Mouse (Mus musculus) lung, postnatal 4 days (tissue): ENCODE measurements around the gene Cntln.

Experiments
- DNase-seq, 2 experiments: peaks; one replicate each; pipeline ENCODE4 v3.0.0; 2021

Cntln gene

GRCm38 (mm10) chr4:84884111-84884538 is at the start of gene Cntln:
Gene Cntln, plus strand, starts transcription at chr4:84884309.
- DNase-seq: peak; percentile 96 to 98

GRCm38 (mm10) chr4:84836979-84837378 is 47.1 kb upstream of the Cntln start:
- peak in 1 of 2 experiments; percentile 6 for DNase-seq

GRCm38 (mm10) chr4:84838545-84838944 is 45.6 kb upstream of the Cntln start:
- no peak for DNase-seq

- no peak for DNase-seq
Measured at GRCm38 (mm10) chr4:84839466-84839865, 44.6 kb upstream of the Cntln start.

- no peak for DNase-seq
Measured at GRCm38 (mm10) chr4:84857588-84857987, 26.5 kb upstream of the Cntln start.

- DNase-seq: peak in 1 of 2 experiments; percentile 49
Measured at GRCm38 (mm10) chr4:84876347-84876746, 7.8 kb upstream of the Cntln start.

GRCm38 (mm10) chr4:84883646-84884045 is 463 bp upstream of the Cntln start:
- DNase-seq: no peak

- peak; percentile 64 to 74 for DNase-seq
Measured at GRCm38 (mm10) chr4:84884539-84885270, 596 bp downstream of the Cntln start.

- DNase-seq: no peak
Measured at GRCm38 (mm10) chr4:84885271-84885540, 1.1 kb downstream of the Cntln start.

- no peak for DNase-seq
Measured at GRCm38 (mm10) chr4:84918393-84918792, 34.3 kb downstream of the Cntln start.

GRCm38 (mm10) chr4:84934342-84934929 is 50.3 kb downstream of the Cntln start:
- no peak for DNase-seq

- DNase-seq: no peak
Measured at GRCm38 (mm10) chr4:84942059-84942458, 58.0 kb downstream of the Cntln start.

GRCm38 (mm10) chr4:84942651-84943050 is 58.5 kb downstream of the Cntln start:
- DNase-seq: no peak

GRCm38 (mm10) chr4:84944100-84944499 is 60.0 kb downstream of the Cntln start:
- DNase-seq: no peak

- no peak for DNase-seq
Measured at GRCm38 (mm10) chr4:84946450-84946849, 62.3 kb downstream of the Cntln start.

GRCm38 (mm10) chr4:84976875-84977646 is 93.0 kb downstream of the Cntln start:
- no peak for DNase-seq

- no peak for DNase-seq
Measured at GRCm38 (mm10) chr4:84995520-84996348, 111.6 kb downstream of the Cntln start.

- DNase-seq: no peak
Measured at GRCm38 (mm10) chr4:85005581-85005980, 121.5 kb downstream of the Cntln start.

- no peak for DNase-seq
Measured at GRCm38 (mm10) chr4:85006789-85007188, 122.7 kb downstream of the Cntln start.

- no peak for DNase-seq
Measured at GRCm38 (mm10) chr4:85010846-85011245, 126.7 kb downstream of the Cntln start.

GRCm38 (mm10) chr4:85045748-85046147 is 161.6 kb downstream of the Cntln start:
- no peak for DNase-seq

- DNase-seq: no peak
Measured at GRCm38 (mm10) chr4:85049933-85050553, 165.9 kb downstream of the Cntln start.

GRCm38 (mm10) chr4:85054616-85055015 is 170.5 kb downstream of the Cntln start:
- DNase-seq: no peak
